Comparison of ENCODE assay signal across 8 mouse cellular contexts in genomic region chr13:101691669-101692068, GRCm38 (mm10).
A peak's percentile ranks its signal among the peaks of the same experiment; 100 is the strongest.
DNase-seq lines count a peak whose midpoint lies in the region; ATAC-seq and TF ChIP-seq lines count a peak whose summit lies in the region.

No protein-coding gene starts in this region.

- no peak for DNase-seq in kidney, postnatal 14 days
- peak; percentile 52 to 61 for DNase-seq in cerebellum, postnatal 25 days
- DNase-seq in spleen, adult 18-20 months = no peak
- no peak for DNase-seq in adrenal gland, postnatal 36 days

- H3K27ac ChIP-seq in kidney, embryonic 16.5 days (ENCODE audit: low read length) = peak overlapping the region; percentile 70; the same call in 1 of the 2 replicates
- H3K27ac ChIP-seq in hindbrain, embryonic 15.5 days (replicated peaks) = peak overlapping the region; percentile 87

- ATAC-seq in kidney, embryonic 16.5 days (ENCODE audit: low FRiP score, low TSS enrichment) = no peak
- no peak for ATAC-seq in hindbrain, embryonic 15.5 days (ENCODE audit: low FRiP score, low read depth)
- no peak for ATAC-seq in frontal cortex, adult (ENCODE audit: low TSS enrichment)

- H3K79me2 ChIP-seq in myocyte (ENCODE audit: control insufficient read depth, insufficient read depth) = peaks cover 12% of the 10 kb centered on the region

- H3K4me2 ChIP-seq in kidney, embryonic 16.5 days (replicated peaks; ENCODE audit: low read depth, low read length) = peak overlapping the region; percentile 70
- peak overlapping the region; percentile 96 for H3K4me2 ChIP-seq in hindbrain, embryonic 15.5 days
- peak overlapping the region; percentile 54 for H3K4me2 ChIP-seq in myocyte (ENCODE audit: low read depth)

- WGBS in kidney, embryonic 16.5 days = 41% methylated on average over 6 of the region's 6 CpGs
- WGBS in hindbrain, embryonic 15.5 days = 16% methylated on average over 6 of the region's 6 CpGs

- H3K9ac ChIP-seq in kidney, embryonic 16.5 days (replicated peaks; ENCODE audit: low read length) = peak overlapping the region; percentile 57
- H3K9ac ChIP-seq in hindbrain, embryonic 15.5 days = peak overlapping the region; percentile 75

- H3ac ChIP-seq in myocyte (ENCODE audit: control insufficient read depth, insufficient read length) = no peak overlapping the region

- H3K9me3 ChIP-seq in kidney, embryonic 16.5 days (ENCODE audit: low read length) = no peaks in the 10 kb centered on the region
- no peaks in the 10 kb centered on the region for H3K9me3 ChIP-seq in hindbrain, embryonic 15.5 days

- H3K27me3 ChIP-seq in kidney, embryonic 16.5 days (ENCODE audit: insufficient read depth, low read length) = no peaks in the 10 kb centered on the region
- H3K27me3 ChIP-seq in hindbrain, embryonic 15.5 days = no peaks in the 10 kb centered on the region
- no peaks in the 10 kb centered on the region for H3K27me3 ChIP-seq in myocyte (ENCODE audit: control insufficient read depth, insufficient read depth, insufficient read length)

- peaks cover 20% of the 10 kb centered on the region for H3K36me3 ChIP-seq in kidney, embryonic 16.5 days (ENCODE audit: insufficient read depth, low read length)
- H3K36me3 ChIP-seq in hindbrain, embryonic 15.5 days = peaks cover 23% of the 10 kb centered on the region
- H3K36me3 ChIP-seq in myocyte (ENCODE audit: control insufficient read depth, insufficient read depth) = peaks cover 28% of the 10 kb centered on the region

- H3K4me3 ChIP-seq in kidney, embryonic 16.5 days (ENCODE audit: low read length) = peak overlapping the region; percentile 66
- H3K4me3 ChIP-seq in hindbrain, embryonic 15.5 days = peak overlapping the region; percentile 59
- H3K4me3 ChIP-seq in myocyte = no peak overlapping the region

- no peak for TF ChIP-seq POLR2A in myocyte (IDR thresholded peaks at IDR 0.05; ENCODE audit: insufficient read length, low read depth)

- H3K4me1 ChIP-seq in kidney, embryonic 16.5 days (ENCODE audit: insufficient read depth, low read length) = peaks cover 37% of the 10 kb centered on the region
- H3K4me1 ChIP-seq in hindbrain, embryonic 15.5 days (replicated peaks) = peaks cover 45% of the 10 kb centered on the region

TF ChIP-seq in myocyte, 11 proteins besides CTCF, POLR2A, EP300 and RAD21:
- TF ChIP-seq REST (IDR thresholded peaks at IDR 0.05; ENCODE audit: insufficient read depth, insufficient read length) (no peak), TCF3 (IDR thresholded peaks at IDR 0.05; ENCODE audit: insufficient read length, low read depth) (no peak), CEBPB (IDR thresholded peaks at IDR 0.05; ENCODE audit: insufficient read depth, poor library complexity, severe bottlenecking) (no peak)

Comparison
In these comparisons a context has a peak if more than half of its experiments do, and no peak if none do; other contexts are left out.
1. DNase-seq: peak in cerebellum, postnatal 25 days (2 of 2); none in kidney, postnatal 14 days (single experiment), spleen, adult 18-20 months (0 of 2) and adrenal gland, postnatal 36 days (0 of 2).
2. Peak in every context shown above with its lines, with median percentiles within 50 percentile points of each other: H3K4me2 ChIP-seq.